Mouse (Mus musculus): ENCODE results near the gene Muc13.
A peak's percentile ranks its signal among the peaks of the same experiment; 100 is the strongest.

Muc13 gene

DNA sequence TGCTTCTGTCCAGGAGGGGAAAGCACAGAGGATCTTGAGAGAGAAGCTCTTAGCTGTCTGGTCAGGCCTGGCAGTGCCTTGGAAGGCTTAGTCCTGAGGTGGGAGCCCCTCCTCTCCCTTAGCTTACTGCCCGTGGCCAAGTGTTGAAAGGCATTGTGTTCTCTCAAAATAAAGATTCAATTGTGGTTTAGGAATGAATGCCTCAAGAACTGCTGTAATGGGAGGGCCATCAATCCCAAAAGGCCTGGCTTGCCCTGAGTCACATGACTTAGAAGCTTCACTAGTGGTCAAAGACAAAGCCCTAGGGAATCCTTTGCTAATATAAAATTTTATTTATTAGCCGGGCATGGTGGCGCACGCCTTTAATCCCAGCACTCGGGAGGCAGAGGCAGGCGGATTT is 30.8 kb downstream of the Muc13 start:
- no peak for DNase-seq (ENCODE audit: low read depth, low spot score)

DNA sequence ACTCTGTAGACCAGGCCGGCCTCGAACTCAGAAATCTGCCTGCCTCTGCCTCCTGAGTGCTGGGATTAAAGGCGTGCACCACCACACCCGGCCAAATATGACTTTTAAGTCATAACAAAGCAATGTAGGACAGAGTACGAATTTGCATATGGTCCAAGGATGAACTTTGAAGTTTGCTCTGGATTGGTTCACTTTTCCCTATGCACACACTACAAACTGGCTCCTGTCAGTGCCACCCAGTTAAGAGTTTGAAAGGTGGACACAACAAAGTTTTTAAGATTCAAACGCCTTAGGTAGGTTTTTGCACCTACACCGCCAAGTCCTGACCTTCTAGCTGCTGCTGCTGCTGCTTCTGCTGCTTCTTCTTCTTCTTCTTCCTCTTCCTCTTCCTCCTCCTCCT is 34.7 kb downstream of the Muc13 start:
- DNase-seq (ENCODE audit: low read depth, low spot score), result no peak

DNA sequence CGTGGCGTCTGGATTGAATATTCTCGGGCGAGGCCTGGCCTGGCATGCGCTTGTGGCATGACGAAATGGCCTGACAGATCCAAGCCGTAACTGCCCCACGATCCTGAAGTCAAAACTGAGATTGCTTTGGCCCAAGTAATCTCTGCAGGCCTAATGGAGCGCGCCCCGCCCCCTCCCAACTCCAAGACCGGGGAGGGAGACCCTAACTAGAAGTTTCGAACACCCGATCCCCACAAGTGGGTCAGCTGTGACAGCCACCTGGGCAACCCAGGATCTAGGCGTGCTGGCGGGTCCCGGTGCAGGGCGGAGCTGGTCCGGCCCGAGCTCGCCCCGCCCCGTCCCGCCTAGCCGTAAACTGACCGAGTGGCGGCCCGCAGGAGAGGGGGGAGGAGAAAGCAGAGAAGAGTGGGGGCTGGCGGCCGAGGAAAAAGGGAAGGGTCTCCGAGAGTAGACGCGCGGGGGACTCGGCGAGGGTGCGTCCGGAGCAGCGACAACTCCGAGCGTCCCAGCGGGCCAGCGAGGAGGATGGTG is 35.5 kb downstream of the Muc13 start, which contains the start of gene Itgb5:
Itgb5 (plus strand) TSS at position 365 of the 531 bp plus-strand sequence.
- DNase-seq (ENCODE audit: low read depth, low spot score), result no peak

DNA sequence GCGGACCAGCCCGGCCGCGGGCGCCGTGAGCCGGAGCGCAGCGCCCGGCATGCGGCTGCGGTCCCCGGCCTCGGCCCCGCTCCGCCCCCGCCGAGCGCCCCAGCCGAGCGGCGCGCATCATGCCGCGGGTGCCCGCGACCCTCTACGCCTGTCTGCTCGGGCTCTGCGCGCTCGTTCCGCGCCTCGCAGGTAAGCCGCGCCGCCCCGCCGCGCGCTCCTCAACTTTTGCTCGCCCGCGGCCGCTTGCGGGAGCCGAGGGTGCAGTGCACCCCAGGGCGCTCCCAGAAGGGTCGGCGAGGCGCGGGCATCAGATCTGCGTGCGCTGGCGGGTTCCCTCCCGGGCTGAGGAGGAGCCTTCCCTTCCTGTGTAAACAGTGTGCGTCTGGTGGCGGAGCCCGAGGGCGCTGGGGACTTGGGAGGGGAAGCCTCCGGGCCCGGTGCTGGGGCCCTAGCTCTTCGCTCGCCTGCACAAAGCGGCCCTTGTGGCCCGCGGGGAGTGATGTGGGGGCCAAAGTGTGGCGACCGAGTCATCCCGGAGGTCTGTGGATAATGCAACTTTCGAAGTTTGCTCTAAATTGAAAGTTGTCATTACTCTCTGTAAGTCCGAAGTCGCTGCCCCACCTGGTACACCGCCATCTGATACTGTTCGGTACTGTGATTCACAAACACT is 36.1 kb downstream of the Muc13 start:
- DNase-seq (ENCODE audit: low read depth, low spot score), result no peak

DNA sequence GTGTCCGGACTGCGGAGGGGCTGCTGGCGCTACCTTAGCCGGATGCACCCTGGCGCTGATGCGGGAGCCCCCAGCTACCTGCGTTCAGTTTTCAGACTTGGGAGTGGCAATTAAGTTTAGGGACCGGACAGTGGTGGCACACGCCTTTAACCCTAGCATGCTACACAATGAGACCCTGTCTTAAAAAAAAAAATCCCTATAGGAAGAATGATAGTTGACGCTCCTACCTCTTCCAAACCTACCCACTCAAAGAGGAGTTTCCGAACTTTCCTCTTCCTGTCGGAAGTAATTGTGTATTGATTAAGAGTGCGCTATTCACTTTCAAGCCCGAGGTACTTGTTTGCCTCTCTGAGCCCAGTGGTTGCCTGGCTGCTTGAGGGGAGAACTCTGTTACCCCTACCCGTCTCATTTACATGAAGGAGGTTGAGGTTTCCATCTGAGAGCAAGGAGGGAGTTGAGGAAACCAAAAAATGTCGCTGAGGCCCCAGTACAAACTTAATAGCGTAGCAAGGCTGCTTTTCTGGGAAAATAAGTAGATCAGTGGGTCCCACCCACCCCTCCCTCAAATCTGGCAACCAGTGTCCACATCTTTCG is 36.8 kb downstream of the Muc13 start:
- DNase-seq (ENCODE audit: low read depth, low spot score), result no peak

DNA sequence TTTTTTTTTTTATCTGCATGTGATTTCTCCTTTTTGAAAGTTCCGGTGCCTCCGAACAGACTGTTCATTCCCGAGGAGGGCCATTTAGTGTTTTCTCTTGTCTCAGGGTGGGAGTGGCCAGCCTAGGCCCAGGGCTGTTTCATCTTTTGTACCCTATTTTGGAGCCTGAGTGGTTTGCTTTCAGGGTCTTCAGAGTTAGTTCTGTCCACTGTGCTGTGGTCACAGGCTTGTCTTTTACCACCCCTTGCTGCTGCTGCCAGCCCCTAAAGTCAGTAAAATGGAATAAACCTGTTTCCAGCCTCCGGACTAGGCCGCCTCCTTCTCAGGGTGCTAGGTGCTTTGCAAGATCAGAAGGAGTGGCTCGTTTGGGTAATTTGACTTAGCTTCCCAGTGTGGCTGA is 38.2 kb downstream of the Muc13 start:
- DNase-seq (ENCODE audit: low read depth, low spot score), result no peak

DNA sequence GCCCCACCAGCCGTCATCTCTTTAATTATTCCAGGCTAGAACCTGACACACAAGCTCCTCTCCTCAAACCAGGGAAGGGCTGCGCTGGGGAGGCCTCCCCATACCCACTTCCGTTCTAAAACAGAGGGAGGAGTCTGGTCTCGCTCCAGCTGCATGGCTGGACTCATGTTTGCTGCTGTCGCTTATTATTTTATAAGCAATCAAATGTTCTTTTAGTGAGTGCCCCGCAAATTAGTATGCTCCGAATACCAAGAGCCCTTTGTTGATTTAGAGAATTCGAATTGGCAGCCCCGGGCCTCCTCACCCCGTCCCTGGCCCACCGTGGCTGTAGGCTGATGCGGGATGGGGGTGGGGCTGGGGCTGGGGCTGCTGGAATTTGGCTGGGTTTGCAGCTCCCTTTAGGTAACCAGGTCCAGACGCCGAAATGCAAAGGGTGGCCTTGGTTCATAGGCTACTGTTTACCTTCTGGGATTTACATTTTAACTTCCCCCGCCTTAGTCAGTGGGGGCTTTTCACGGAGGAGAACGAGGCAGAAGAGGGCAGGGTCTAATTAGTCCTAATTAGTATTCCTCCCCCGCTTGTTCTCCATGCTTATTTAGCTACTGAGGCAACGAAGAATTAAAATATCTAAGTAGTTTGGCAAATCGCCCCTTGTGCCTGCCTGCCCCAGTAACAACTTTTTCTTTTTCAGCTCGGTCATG is 39.0 kb downstream of the Muc13 start:
- DNase-seq (ENCODE audit: low read depth, low spot score), result no peak

DNA sequence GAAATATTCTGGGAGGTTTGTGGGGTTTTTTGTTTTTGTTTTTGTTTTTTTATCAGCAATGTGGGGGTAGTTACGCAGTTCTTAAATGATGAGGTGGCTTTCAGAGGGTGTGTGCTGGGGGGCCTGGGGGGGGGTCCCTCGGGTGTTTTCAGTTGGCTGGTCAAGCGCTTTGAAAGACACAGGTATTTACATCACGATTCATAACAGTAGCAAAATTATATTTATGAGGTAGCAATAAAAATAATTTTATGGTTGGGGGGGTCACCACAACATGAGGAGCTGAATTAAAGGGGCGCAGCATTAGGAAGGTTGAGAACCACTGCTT is 39.6 kb downstream of the Muc13 start:
- DNase-seq (ENCODE audit: low read depth, low spot score), result no peak

DNA sequence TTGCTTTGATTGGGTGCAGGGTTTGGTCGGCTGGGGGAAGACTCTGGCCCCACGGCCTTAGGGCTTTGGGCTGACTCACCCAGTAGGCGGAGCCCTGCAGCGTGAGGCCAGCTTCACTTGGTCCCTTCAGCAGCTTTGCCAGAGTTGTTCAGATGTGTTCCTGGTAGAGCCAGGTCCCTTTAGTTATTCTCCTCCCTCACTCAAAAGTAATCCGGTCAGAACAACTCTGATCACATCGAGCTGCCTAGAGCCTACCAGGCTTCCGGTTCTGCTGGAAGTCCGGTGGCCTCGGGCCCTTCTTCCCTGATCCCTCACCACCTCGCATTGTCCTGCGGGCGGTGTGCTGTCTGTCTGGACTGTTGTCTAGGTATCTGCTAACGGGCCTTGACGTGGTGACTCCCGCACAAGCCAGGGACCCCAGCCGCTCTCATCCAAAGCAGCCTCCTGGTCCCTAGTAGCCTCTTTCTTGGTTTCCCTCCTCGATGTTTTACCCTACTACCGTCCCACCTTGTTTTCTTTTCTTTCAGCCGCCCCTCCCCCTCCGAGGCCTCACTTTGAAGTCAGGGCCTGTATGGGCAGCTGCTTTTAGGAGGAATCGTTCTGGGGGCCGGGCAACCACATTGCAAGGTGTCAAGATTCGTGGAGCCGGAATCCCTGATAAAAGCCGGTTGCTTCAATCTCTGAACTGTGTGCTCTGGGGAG is 40.1 kb downstream of the Muc13 start:
- no peak for DNase-seq (ENCODE audit: low read depth, low spot score)

DNA sequence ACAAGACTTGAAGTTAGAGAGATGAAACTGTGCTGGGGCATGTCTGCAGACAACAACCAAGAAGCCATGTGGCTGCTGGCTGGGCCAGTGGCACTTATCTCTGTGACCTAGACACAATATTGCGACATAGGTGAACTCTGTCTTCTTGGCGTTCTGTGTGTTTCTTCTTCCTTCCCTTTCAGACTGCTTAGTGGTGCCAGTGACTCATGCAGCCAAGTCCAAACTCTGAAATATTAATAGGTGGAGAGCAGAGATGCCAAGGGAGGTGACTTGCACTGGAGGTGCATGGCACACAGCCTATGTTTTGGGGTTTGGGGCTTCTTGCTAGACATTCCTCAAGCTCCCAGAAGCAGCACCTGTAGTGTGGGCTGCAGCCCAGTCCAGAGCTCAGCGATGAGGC is 42.8 kb downstream of the Muc13 start:
- no peak for DNase-seq (ENCODE audit: low read depth, low spot score)

DNA sequence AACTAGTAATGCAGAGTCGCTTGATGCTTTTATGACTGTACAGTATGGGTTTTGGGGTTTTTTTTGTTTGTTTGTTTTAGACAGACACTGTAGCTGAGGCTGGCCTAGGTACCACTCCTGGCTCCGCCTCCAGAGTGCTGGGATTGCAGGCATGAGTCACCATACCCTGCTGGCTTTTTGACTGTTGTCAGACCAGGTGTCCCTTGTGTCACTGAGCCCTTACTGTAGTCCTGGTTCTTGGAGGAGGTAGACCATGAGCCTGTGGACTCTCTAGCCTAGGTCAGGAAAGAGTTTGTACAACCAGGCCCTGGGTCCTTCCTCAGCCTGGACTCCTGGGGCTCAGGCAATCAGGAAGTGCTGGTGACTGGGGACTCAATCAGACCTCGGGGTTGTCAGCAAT is 43.4 kb downstream of the Muc13 start:
- no peak for DNase-seq (ENCODE audit: low read depth, low spot score)

DNA sequence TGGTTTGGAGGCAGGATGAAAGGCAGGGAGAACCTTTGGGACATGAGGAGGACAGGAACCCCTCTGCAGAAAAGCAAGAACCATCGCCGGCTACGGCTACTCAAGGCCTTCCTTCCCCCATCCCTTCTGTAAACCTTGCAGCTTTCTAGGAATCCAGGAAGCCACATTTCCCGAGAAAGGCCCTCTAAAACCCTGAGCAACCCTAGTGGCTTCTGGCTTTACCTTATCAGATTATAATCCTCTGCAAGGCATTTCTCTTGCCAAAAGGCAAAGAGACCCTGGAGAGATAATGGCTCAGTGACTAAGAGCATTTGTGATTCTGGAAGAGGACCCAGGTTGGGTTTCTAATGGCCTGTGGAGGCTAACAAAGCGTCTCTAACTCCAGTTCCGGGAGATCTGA is 46.8 kb downstream of the Muc13 start:
- no peak for DNase-seq (ENCODE audit: low read depth, low spot score)

DNA sequence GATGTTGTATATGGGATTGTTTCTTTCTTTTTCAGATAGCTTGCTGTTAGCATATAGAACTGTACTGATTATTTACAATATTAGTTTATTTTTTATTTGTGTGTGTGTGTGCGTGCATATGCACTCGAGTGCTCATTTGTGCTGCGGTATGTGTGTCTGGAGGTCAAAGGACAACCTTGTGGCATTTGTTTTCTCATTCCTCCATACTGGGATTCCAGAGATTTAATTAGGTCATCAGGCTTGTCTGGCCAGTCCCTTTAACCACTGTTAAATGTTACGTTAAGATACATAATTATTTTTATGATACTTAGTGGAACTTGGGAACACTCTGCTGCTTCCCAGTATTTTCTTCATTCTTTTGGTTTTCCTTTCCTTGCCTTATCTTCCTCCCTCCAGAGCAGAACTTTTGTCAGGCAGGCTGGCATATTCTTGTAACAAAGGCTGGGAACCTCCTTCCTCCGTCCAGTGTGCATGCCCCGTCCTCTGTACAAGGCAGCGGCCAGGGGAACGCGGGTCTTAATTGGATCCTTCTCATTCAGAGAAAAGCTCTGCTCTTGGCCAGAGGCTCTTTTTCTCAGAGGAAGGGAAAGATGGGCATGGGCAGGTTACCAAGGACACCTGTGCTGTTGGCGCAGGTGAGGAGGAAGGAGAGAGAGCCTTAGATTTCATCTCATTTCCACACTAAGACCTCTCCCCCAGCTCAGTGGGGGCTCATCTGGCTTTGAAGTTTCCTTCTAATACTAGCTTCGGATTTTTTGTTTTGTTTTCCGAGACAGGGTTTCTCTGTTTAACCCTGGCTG is 48.4 kb downstream of the Muc13 start:
- DNase-seq (ENCODE audit: low read depth, low spot score), result no peak

DNA sequence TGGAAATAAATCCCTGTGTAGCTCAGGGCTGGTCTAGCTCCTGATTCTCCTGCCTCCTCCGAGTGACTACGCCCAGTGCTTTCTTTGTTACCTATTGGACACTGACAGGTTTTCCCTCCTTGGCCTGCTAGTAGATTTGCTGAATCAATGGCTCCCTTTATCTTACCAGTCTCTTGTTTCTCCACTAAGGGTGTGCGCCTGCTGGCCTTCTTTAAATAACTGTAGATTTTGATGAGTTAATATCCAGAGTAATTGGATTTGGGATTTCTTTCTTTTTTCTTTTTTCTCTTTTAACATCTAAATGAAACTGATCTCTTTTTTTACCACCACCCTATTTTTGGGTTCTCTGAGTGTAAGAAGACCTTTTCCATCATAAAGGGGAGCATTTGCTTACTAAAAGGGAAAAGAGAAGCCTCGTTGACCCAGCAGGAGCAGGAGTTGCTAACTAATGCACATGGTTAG is 50.3 kb downstream of the Muc13 start:
- DNase-seq (ENCODE audit: low read depth, low spot score), result no peak

DNA sequence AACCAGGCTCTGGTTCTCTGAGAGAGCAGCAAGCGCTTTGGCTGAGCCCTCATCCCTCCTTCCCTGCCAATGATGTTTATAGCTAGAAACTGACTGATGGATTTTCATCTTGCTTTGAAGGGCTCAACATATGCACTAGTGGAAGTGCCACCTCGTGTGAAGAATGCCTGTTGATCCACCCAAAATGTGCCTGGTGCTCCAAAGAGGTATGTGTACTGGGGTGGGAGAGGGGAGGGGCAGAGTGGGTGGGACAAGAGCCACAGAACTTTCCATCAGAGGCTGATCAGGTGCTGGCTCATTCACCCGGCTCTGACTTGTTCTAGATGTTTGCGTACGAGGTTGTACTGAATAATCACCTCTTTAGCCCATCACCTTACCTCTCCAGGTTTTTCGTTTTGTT is 51.0 kb downstream of the Muc13 start:
- no peak for DNase-seq (ENCODE audit: low read depth, low spot score)

DNA sequence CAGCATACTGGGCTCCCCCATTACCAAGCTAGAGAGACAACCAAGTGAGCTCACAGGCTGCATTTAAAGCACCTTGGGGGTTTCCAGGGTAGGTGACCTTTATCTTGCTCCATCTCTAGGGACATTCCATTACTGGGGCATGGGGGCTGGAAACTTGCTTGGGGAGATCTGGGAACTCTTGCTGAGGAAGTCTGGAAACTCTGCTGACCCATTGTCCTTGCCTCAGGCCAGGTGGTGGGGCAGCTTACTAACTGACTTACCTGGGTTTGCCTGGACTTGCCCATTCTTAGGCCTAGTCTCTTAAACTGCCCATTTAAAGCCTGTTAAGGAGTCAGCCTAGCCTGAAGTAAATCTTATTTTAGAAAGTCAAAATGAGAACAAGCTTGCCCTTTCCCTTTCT is 59.4 kb downstream of the Muc13 start:
- DNase-seq (ENCODE audit: low read depth, low spot score), result no peak

DNA sequence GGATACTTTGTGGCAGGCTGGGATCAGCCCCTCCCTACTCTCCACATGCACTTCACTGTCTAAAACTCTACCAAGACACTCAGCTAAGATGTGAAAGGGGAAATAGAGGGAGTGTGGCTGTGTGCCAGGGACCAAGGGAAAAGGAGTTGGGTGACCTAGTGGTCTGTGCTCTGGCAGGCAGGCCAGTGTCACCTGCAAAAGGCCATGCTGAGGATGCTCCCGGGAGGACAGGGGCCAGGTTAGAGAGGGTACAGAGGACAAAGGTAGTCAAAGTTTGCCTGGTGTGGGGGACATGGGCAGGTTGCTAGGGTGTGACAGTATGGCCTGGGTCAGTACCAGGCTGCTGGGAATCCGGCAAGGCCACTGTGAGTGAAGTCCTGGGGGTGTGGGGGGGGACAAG is 64.9 kb downstream of the Muc13 start:
- no peak for DNase-seq (ENCODE audit: low read depth, low spot score)

DNA sequence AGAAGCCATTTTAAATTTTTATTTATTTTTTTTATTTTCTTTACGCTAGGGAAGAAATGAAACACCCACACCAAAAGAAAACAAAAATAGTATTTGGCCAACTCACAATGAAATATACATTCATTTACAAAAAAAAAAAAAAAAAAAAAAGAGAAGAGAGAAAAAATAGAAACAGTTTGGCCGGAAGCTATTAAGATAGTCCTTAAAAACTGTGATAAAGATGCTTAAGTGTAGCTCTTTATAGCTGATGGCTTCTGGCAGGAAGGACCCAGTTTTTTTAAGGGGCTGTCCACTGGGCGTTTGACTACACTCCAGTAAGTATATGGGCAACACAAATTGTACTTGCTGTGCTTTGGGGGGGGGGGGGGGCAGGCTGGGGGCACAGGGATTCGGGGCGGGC is 65.5 kb downstream of the Muc13 start:
- DNase-seq (ENCODE audit: low read depth, low spot score), result no peak

DNA sequence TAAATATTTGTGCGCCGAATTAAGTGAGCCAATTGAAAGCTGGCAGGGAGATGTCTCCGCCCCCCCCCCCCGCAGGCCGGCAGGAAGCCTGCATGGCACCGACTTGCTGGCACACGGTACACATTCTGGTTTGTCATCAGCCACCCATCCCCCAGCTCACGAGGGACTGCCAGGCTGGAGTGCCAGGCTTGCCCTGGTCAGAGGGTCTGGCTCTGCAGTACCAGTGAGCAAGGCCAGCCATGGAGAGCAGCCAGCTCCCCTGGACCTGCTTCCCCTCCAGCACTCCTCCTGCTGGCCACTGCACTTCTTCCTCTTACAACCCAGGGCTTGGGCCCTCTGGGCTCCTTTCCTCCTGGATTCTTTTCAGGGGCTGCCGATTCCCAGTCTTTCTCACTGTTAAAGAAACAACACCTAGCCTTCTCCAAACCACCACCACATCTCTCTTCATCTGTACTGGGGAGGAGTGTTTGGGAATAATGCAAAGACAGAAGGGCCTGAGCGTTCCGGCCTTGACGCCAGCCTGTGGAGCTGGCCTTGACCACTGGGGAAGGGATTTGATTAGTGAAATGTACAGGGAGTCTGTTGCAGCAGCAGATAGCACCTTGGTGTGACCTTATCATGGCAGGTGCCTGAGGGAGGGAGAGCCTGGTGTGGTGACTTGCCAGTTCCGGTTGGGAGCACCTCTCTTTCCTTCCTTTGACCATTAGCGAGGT is 66.3 kb downstream of the Muc13 start:
- peak; percentile 7 for DNase-seq (ENCODE audit: low read depth, low spot score)

DNA sequence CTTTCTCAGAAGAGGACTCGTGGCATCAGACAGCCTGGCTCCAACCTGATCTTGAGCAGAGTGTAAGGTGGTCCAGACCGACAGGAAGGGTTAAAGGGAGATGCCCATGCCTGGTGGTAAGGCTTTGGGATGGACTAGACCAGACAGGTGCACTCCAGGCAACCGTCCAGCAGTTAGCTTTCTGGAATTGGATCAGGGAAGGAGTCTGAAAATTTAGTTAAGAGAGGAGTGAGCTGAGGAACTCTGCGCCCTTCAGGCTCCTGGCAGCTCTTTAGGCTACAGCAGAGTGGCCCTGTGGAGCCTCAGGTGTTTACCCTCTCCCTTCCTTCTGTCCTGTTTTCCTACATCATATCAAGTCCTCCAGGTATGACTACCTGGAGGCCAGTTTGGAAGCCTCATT is 68.6 kb downstream of the Muc13 start:
- no peak for DNase-seq (ENCODE audit: low read depth, low spot score)

DNA sequence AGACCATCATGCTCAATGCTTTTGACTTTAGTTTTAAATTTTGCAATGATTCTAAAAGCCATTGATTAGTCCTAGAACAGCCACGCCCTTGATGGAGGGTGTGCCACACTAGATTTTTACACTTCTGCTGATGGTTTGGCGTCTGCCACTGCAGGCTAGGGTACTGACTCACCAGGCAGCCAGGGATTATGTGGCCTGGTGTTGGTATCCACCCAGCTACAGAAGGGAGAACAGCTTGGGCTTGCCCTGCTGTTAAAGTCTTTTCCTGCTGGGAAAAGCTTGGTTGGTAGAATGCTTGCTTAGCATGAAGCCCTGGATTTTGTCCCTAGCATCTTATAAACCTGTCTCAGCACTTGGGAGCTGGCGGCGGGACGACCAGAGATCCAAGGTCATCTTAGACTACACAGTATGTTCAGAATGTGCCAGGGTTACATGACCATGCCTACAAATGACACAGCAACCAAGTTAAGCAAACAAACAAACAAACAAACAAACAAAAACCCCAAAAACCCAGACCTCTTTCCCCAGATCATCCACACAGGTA is 69.4 kb downstream of the Muc13 start:
- no peak for DNase-seq (ENCODE audit: low read depth, low spot score)
